Mouse (Mus musculus): ENCODE measurements around the gene Olfr483. TPM values are rescaled to one million over a fixed set of nuclear protein-coding genes. Genes with fewer than 3 reads are reported as not detected.

Gene Olfr483
- polyA plus RNA-seq, 2 experiments, result not detected

DNA sequence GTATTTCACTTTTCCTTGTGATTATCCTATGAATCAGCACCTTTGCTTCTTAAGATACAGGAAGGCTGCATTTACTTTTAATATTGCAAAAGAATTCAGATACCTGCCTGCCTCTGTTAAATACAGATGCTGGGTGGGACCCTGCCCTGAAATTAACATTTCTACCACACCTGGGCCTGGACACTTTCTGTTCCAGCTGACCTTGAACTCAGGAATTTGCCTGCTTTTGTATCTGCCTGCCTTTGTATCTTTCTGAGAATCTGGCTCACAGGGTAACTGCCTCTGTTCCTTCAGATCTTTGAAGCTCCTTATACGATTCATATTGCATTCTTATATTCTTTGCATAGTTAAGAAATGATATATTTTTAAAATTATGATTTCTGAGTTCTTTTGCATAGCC lies 20.8 kb downstream of the Olfr483 start:
- Histone ChIP-seq H3K9me3 (ENCODE audit: control insufficient read depth, low read length) (no peaks in the 10 kb centered on the region), H3K4me1 (replicated peaks; ENCODE audit: control insufficient read depth in 2 of 2, insufficient read depth in 2 of 2, low read length in 1 of 2) (no peaks in the 10 kb centered on the region), H3K4me3 (ENCODE audit: insufficient read depth in 1 of 2, low read depth in 2 of 2, low read length in 2 of 2) (no peak overlapping the region), H3K27me3 (ENCODE audit: control insufficient read depth, insufficient read depth, low read length) (no peaks in the 10 kb centered on the region), H3K4me2 (ENCODE audit: low read depth) (no peak overlapping the region), H3K27ac (no peak overlapping the region), H3K9ac (replicated peaks) (no peak overlapping the region), H3K36me3 (replicated peaks; ENCODE audit: control insufficient read depth, insufficient read depth, low read depth) (no peaks in the 10 kb centered on the region)
- TF ChIP-seq EP300 (IDR thresholded peaks at IDR 0.05; ENCODE audit: low read depth) (no peak), CTCF (IDR thresholded peaks at IDR 0.05; ENCODE audit: low read depth) (no peak)
- DNase-seq (ENCODE audit: low read depth in 3 of 3, low spot score in 3 of 3), result no peak
- ATAC-seq (ENCODE audit: insufficient read depth), result no peak
- 21% methylated on average over 1 of the region's 1 CpGs for WGBS (ENCODE audit: insufficient replicate concordance)

DNA sequence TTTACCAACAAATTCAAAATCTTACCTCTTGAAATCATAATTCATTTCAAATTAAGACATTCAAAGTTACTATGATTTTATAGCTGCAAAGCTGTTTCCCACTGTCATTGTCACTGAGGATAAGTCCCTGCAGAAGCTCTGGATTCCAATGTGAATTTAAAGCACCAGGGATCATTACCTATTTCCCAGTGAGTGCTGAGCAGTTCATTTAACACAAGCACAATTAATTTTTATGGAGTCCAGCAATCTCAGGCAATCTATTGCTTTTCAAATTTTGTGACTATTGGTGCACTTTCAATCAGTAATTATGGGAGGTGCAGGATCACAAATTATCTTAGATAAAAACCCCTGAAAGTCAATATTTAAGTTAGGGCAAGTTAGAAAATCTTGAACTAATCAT lies 26.7 kb downstream of the Olfr483 start, which contains the start of gene Olfr484:
Gene Olfr484, minus strand, starts transcription at position 101 of the 400 bp plus-strand sequence.
- Histone ChIP-seq H3K4me1 (replicated peaks; ENCODE audit: control insufficient read depth in 2 of 2, insufficient read depth in 2 of 2, low read length in 1 of 2) (no peaks in the 10 kb centered on the region), H3K27me3 (ENCODE audit: control insufficient read depth, insufficient read depth, low read length) (no peaks in the 10 kb centered on the region), H3K4me2 (ENCODE audit: low read depth) (no peak within 1 kb of the TSS), H3K27ac (no peak within 1 kb of the TSS), H3K9ac (replicated peaks) (no peak within 1 kb of the TSS), H3K36me3 (replicated peaks; ENCODE audit: control insufficient read depth, insufficient read depth, low read depth) (no peaks in the 10 kb centered on the region), H3K9me3 (ENCODE audit: control insufficient read depth, low read length) (no peaks in the 10 kb centered on the region), H3K4me3 (ENCODE audit: insufficient read depth in 1 of 2, low read depth in 2 of 2, low read length in 2 of 2) (no peak within 1 kb of the TSS)
- TF ChIP-seq CTCF (IDR thresholded peaks at IDR 0.05; ENCODE audit: low read depth) (no peak), EP300 (IDR thresholded peaks at IDR 0.05; ENCODE audit: low read depth) (no peak)
- DNase-seq (ENCODE audit: low read depth in 3 of 3, low spot score in 3 of 3), result no peak
- ATAC-seq (ENCODE audit: insufficient read depth), result no peak

Other genes with a start within 250 kb of the Olfr483 start
- gene Olfr472, start 202.9 kb upstream of the Olfr483 start, polyA plus RNA-seq (2012; rRNA removed), result not detected in 2 replicates
- gene Olfr472, start 202.9 kb upstream of the Olfr483 start, polyA plus RNA-seq (2014; fragmentation: Nextera tagmentation; extraction: Ambion mirVana), result not detected in 2 replicates
- not detected in 2 replicates for gene Olfr473, start 170.4 kb upstream of the Olfr483 start, polyA plus RNA-seq (2012; rRNA removed)
- not detected in 2 replicates for gene Olfr473, start 170.4 kb upstream of the Olfr483 start, polyA plus RNA-seq (2014; fragmentation: Nextera tagmentation; extraction: Ambion mirVana)
- not detected in 2 replicates for gene Olfr474, start 146.2 kb upstream of the Olfr483 start, polyA plus RNA-seq (2012; rRNA removed)
- gene Olfr474, start 146.2 kb upstream of the Olfr483 start, polyA plus RNA-seq (2014; fragmentation: Nextera tagmentation; extraction: Ambion mirVana), result not detected in 2 replicates
- not detected in 2 replicates for gene Olfr476, start 136.0 kb upstream of the Olfr483 start, polyA plus RNA-seq (2012; rRNA removed)
- not detected in 2 replicates for gene Olfr476, start 136.0 kb upstream of the Olfr483 start, polyA plus RNA-seq (2014; fragmentation: Nextera tagmentation; extraction: Ambion mirVana)
- not detected in 2 replicates for gene Olfr477, start 114.2 kb upstream of the Olfr483 start, polyA plus RNA-seq (2012; rRNA removed)
- not detected in 2 replicates for gene Olfr477, start 114.2 kb upstream of the Olfr483 start, polyA plus RNA-seq (2014; fragmentation: Nextera tagmentation; extraction: Ambion mirVana)
- gene Olfr478, start 66.9 kb upstream of the Olfr483 start, polyA plus RNA-seq (2012; rRNA removed), result not detected in 2 replicates
- gene Olfr478, start 66.9 kb upstream of the Olfr483 start, polyA plus RNA-seq (2014; fragmentation: Nextera tagmentation; extraction: Ambion mirVana), result not detected in 2 replicates
- gene Olfr479, start 50.2 kb upstream of the Olfr483 start, polyA plus RNA-seq (2012; rRNA removed), result not detected in 2 replicates
- gene Olfr479, start 50.2 kb upstream of the Olfr483 start, polyA plus RNA-seq (2014; fragmentation: Nextera tagmentation; extraction: Ambion mirVana), result not detected in 2 replicates
- not detected in 2 replicates for gene Olfr480, start 33.5 kb upstream of the Olfr483 start, polyA plus RNA-seq (2012; rRNA removed)
- gene Olfr480, start 33.5 kb upstream of the Olfr483 start, polyA plus RNA-seq (2014; fragmentation: Nextera tagmentation; extraction: Ambion mirVana), result not detected in 2 replicates
- not detected in 2 replicates for gene Olfr481, start 21.0 kb upstream of the Olfr483 start, polyA plus RNA-seq (2012; rRNA removed)
- not detected in 2 replicates for gene Olfr481, start 21.0 kb upstream of the Olfr483 start, polyA plus RNA-seq (2014; fragmentation: Nextera tagmentation; extraction: Ambion mirVana)
- gene Olfr482, start 3.3 kb upstream of the Olfr483 start, polyA plus RNA-seq (2012; rRNA removed), result 0.01 TPM in 2 replicates
- gene Olfr482, start 3.3 kb upstream of the Olfr483 start, polyA plus RNA-seq (2014; fragmentation: Nextera tagmentation; extraction: Ambion mirVana), result not detected in 2 replicates
- gene Olfr484, start 26.6 kb downstream of the Olfr483 start, polyA plus RNA-seq (2012; rRNA removed), result not detected in 2 replicates
- gene Olfr484, start 26.6 kb downstream of the Olfr483 start, polyA plus RNA-seq (2014; fragmentation: Nextera tagmentation; extraction: Ambion mirVana), result not detected in 2 replicates
- gene Olfr485, start 59.0 kb downstream of the Olfr483 start, polyA plus RNA-seq (2012; rRNA removed), result not detected in 2 replicates
- not detected in 2 replicates for gene Olfr485, start 59.0 kb downstream of the Olfr483 start, polyA plus RNA-seq (2014; fragmentation: Nextera tagmentation; extraction: Ambion mirVana)
- not detected in 2 replicates for gene Olfr486, start 71.9 kb downstream of the Olfr483 start, polyA plus RNA-seq (2012; rRNA removed)
- not detected in 2 replicates for gene Olfr486, start 71.9 kb downstream of the Olfr483 start, polyA plus RNA-seq (2014; fragmentation: Nextera tagmentation; extraction: Ambion mirVana)
- not detected in 2 replicates for gene Olfr487, start 113.8 kb downstream of the Olfr483 start, polyA plus RNA-seq (2012; rRNA removed)
- gene Olfr487, start 113.8 kb downstream of the Olfr483 start, polyA plus RNA-seq (2014; fragmentation: Nextera tagmentation; extraction: Ambion mirVana), result not detected in 2 replicates
- not detected in 2 replicates for gene Olfr488, start 157.5 kb downstream of the Olfr483 start, polyA plus RNA-seq (2012; rRNA removed)
- gene Olfr488, start 157.5 kb downstream of the Olfr483 start, polyA plus RNA-seq (2014; fragmentation: Nextera tagmentation; extraction: Ambion mirVana), result not detected in 2 replicates
- not detected in 2 replicates for gene Olfr490, start 188.1 kb downstream of the Olfr483 start, polyA plus RNA-seq (2012; rRNA removed)
- not detected in 2 replicates for gene Olfr490, start 188.1 kb downstream of the Olfr483 start, polyA plus RNA-seq (2014; fragmentation: Nextera tagmentation; extraction: Ambion mirVana)
- not detected in 2 replicates for gene Olfr491, start 212.6 kb downstream of the Olfr483 start, polyA plus RNA-seq (2012; rRNA removed)
- gene Olfr491, start 212.6 kb downstream of the Olfr483 start, polyA plus RNA-seq (2014; fragmentation: Nextera tagmentation; extraction: Ambion mirVana), result not detected in 2 replicates
- not detected in 2 replicates for gene Olfr492, start 222.8 kb downstream of the Olfr483 start, polyA plus RNA-seq (2012; rRNA removed)
- gene Olfr492, start 222.8 kb downstream of the Olfr483 start, polyA plus RNA-seq (2014; fragmentation: Nextera tagmentation; extraction: Ambion mirVana), result not detected in 2 replicates
- not detected in 2 replicates for gene Olfr493, start 246.1 kb downstream of the Olfr483 start, polyA plus RNA-seq (2012; rRNA removed)
- gene Olfr493, start 246.1 kb downstream of the Olfr483 start, polyA plus RNA-seq (2014; fragmentation: Nextera tagmentation; extraction: Ambion mirVana), result not detected in 2 replicates